Mouse (Mus musculus): ENCODE results near the gene Camkv.

Gene Camkv

DNA sequence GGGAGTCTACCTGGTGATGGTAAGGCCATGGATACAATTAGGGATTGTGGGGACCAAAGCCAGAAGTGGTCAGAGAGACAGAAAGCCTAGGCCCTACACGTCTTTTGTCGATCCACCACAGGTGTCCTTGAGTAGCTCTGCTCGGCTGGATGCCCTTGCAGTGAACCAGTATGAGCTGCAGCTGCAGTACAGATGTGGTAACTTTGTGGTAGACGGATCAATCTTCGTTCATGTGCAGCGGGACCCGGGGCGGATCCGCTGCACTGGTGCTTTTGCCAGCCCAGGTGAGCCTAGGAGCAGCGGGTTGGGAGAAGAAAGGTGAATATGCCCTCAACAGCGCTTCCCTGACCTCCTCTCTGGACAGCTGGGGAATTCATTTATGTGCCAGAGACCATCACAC, 57.5 kb downstream of the Camkv start:
- no peak for DNase-seq

DNA sequence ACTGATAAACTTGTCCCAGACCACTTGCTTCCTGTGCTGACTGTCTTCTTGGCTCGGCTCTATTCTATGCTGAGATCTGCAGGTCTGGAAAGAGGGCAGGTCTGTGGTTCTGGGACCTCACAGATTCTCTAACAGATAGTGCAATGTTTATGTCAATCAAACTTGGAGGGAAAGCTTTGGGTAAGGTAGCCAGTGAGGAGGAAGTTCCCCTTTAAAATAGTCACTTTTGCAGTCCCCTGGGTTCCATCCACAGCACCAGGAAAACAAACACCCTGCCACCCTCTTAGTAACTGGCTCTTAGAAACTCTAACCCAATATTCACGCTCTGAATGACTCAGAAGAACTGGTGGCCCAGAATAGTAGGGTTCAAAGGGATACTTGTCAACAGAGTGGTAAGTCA, 59.0 kb downstream of the Camkv start:
- no peak for DNase-seq

DNA sequence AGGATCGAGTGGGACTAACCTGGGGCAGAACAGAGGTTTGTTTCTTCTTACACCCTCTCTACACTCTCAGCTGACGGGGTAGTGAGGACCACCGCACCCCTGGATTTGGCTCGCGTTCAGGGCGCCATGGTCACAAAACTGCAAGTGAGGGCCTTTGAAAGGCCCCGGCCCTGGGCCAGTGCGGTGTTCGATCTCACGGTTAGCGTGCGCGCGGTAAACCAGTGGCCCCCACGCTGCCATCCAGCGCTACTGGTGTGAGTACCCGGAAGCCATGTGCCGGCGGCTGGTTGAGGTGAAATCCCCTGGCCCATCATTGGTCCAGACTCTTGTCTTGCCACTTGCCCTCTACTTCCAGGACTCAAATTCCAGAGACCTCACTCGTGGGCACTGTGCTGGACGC, 60.0 kb downstream of the Camkv start:
- no peak for DNase-seq

DNA sequence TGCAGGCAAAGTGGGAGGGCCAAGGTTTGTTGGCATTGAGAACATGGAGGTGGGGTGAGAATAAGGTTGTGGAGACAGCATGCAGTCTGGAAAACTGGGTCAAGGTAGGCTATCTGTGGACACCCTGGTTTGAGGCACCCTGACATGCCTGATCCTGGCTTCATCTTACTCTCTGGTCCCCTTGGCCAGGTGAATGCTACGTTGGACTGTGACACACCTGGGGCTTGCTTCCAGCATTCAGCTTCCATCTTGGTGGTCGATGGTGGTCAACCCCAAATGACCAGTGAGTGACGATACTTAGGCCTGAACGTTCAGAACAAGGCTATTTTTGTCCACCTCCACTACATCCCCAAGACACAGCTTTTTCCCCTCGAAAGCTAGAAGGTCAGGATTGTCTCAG, 60.6 kb downstream of the Camkv start, which contains the start of gene Gm20662:
Gene Gm20662 (plus strand): TSS at position 301 of the 400 bp plus-strand sequence.
- DNase-seq = no peak

All from kidney, adult 11 months (tissue).